Comparison of ENCODE assay signal across 10 mouse cellular contexts in the genomic region with DNA sequence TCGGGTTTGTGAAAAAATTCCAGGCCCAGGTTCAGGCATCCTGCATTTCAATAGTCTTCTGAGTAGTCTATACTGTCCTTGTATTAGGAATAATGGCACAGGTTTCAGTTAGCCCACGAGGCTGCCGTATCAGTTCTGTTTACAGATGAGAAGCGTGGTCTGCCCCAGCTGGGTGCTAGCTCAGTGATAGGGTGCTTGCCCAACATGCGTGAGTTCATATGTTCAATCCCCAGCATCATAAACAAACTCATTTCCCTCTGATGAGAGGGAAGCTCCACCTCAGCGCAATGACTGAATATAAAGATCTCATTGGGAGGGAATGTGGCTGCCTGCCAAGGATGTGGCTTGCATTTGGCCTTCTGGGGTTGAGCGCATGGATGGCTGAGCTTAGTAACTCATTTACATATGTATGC. TPM values are rescaled to one million over a fixed set of nuclear protein-coding genes. Genes with fewer than 3 reads are reported as not detected.
DNase-seq lines count a peak whose midpoint lies in the region; ATAC-seq and TF ChIP-seq lines count a peak whose summit lies in the region.
"Had no signal": no experiment of that assay in that cellular context is flagged by ENCODE, and none has a peak within 500 bp of the region (broad histone marks: within the 10 kb centered on the region; RNA-seq: fewer than 3 reads in every experiment).

No protein-coding gene starts in this region.

- no peaks in the 10 kb centered on the region for H3K27me3 ChIP-seq in lung, postnatal 0 days (replicated peaks; ENCODE audit: insufficient read depth, low read length)
- H3K27me3 ChIP-seq in hindbrain, embryonic 14.5 days (ENCODE audit: control insufficient read depth, insufficient read depth, low read length) = no peaks in the 10 kb centered on the region
- peaks cover 2% of the 10 kb centered on the region; the same call in 1 of the 2 replicates for H3K27me3 ChIP-seq in midbrain, embryonic 13.5 days
- H3K27me3 ChIP-seq: limb, embryonic 12.5 days had no signal

- TF ChIP-seq EP300 in lung, postnatal 0 days (IDR thresholded peaks at IDR 0.05) = no peak

- peak; percentile 29 to 30 for DNase-seq in cerebellum, adult 18-20 months
- no peak for DNase-seq in cerebellum, adult 11-12 months
- peak; percentile 50 for DNase-seq in lung, postnatal 0 days (ENCODE audit: low spot score)
- DNase-seq in lung, postnatal 25 days (ENCODE audit: low spot score) = no peak
- peak; percentile 75 for DNase-seq in hindbrain, embryonic 14.5 days (ENCODE audit: low spot score)
- DNase-seq in spleen, adult 18-20 months = no peak
- DNase-seq in heart, postnatal 36 days = no peak

- peak; percentile 41 for ATAC-seq in lung, postnatal 0 days
- peak; percentile 46; the same call in 1 of the 2 replicates for ATAC-seq in hindbrain, embryonic 14.5 days (ENCODE audit: low FRiP score)
- ATAC-seq in midbrain, embryonic 13.5 days = peak; percentile 65; the same call in 1 of the 2 replicates

- no peaks in the 10 kb centered on the region for H3K9me3 ChIP-seq in lung, postnatal 0 days (ENCODE audit: low read length)
- H3K9me3 ChIP-seq in hindbrain, embryonic 14.5 days (ENCODE audit: control insufficient read depth, low read length) = no peaks in the 10 kb centered on the region
- no peaks in the 10 kb centered on the region for H3K9me3 ChIP-seq in midbrain, embryonic 13.5 days
- H3K9me3 ChIP-seq: limb, embryonic 12.5 days had no signal

- H3K4me1 ChIP-seq in lung, postnatal 0 days (ENCODE audit: insufficient read depth, low read depth, low read length) = no peaks in the 10 kb centered on the region
- H3K4me1 ChIP-seq in hindbrain, embryonic 14.5 days (replicated peaks; ENCODE audit: control insufficient read depth, insufficient read depth, low read length) = peaks cover 20% of the 10 kb centered on the region
- H3K4me1 ChIP-seq in midbrain, embryonic 13.5 days (replicated peaks) = peaks cover 23% of the 10 kb centered on the region

- no peak overlapping the region for H3K4me2 ChIP-seq in lung, postnatal 0 days (replicated peaks; ENCODE audit: low read depth, low read length)
- no peak overlapping the region for H3K4me2 ChIP-seq in hindbrain, embryonic 14.5 days (replicated peaks)
- no peak overlapping the region for H3K4me2 ChIP-seq in midbrain, embryonic 13.5 days (replicated peaks)
- H3K4me2 ChIP-seq: limb, embryonic 12.5 days had no signal

- H3K4me3 ChIP-seq in lung, postnatal 0 days (ENCODE audit: low read depth, low read length) = no peak overlapping the region
- H3K4me3 ChIP-seq in hindbrain, embryonic 14.5 days (replicated peaks; ENCODE audit: low read length) = no peak overlapping the region
- H3K4me3 ChIP-seq in midbrain, embryonic 13.5 days (replicated peaks) = no peak overlapping the region
- H3K4me3 ChIP-seq: limb, embryonic 12.5 days had no signal

- H3K27ac ChIP-seq in lung, postnatal 0 days (ENCODE audit: low read length) = no peak overlapping the region
- H3K27ac ChIP-seq in hindbrain, embryonic 14.5 days = 0 out of 2 replicates have a peak overlapping the region, but pooled peaks have one; percentile 24
- H3K27ac ChIP-seq in midbrain, embryonic 13.5 days = peak overlapping the region; percentile 49
- H3K27ac ChIP-seq: limb, embryonic 12.5 days had no signal

- TF ChIP-seq CTCF in lung, postnatal 0 days (IDR thresholded peaks at IDR 0.05) = no peak

- 49% methylated on average over 7 of the region's 7 CpGs for WGBS in lung, postnatal 0 days
- 40% methylated on average over 7 of the region's 7 CpGs for WGBS in hindbrain, embryonic 14.5 days
- 54% methylated on average over 7 of the region's 7 CpGs for WGBS in midbrain, embryonic 13.5 days

- intact Hi-C loops in heart, postnatal 36 days (cut with DNase I) = no loop called here

- H3K9ac ChIP-seq in lung, postnatal 0 days (replicated peaks; ENCODE audit: low read depth) = no peak overlapping the region
- no peak overlapping the region for H3K9ac ChIP-seq in hindbrain, embryonic 14.5 days
- no peak overlapping the region for H3K9ac ChIP-seq in midbrain, embryonic 13.5 days (replicated peaks)
- H3K9ac ChIP-seq: limb, embryonic 12.5 days had no signal

- no peaks in the 10 kb centered on the region for H3K36me3 ChIP-seq in lung, postnatal 0 days (ENCODE audit: insufficient read depth, low read length)
- 0 out of 2 replicates have a peak, but pooled peaks cover 4% of the 10 kb centered on the region for H3K36me3 ChIP-seq in hindbrain, embryonic 14.5 days (replicated peaks; ENCODE audit: control insufficient read depth, insufficient read depth)
- H3K36me3 ChIP-seq in midbrain, embryonic 13.5 days = peaks cover 4% of the 10 kb centered on the region; the same call in 1 of the 2 replicates

RNA-seq across cellular contexts. Expression of a gene that starts 47.4 kb away (rescaled TPM):
- 10.0 and 10.5 TPM in 2 replicates for polyA plus RNA-seq in lung, postnatal 0 days (2015; fragmentation: Nextera tagmentation; extraction: Ambion mirVana)
- polyA plus RNA-seq in hindbrain, embryonic 14.5 days (2014; fragmentation: Nextera tagmentation; extraction: Ambion mirVana) = 11.9 and 14.3 TPM in 2 replicates
- 19.6 and 21.7 TPM in 2 replicates for polyA plus RNA-seq in midbrain, embryonic 13.5 days (2015; fragmentation: Nextera tagmentation; extraction: Ambion mirVana)
- 10 to 100 TPM; 10.8 to 14.9 TPM for total RNA-seq in heart, postnatal 36 days (2021)

RNA-seq across cellular contexts. Expression of a gene that starts 56.5 kb away (rescaled TPM):
- not detected in 2 replicates for polyA plus RNA-seq in lung, postnatal 0 days (2015; fragmentation: Nextera tagmentation; extraction: Ambion mirVana)
- 0.26 TPM in 1 of 2 replicates, not detected in the other for polyA plus RNA-seq in hindbrain, embryonic 14.5 days (2014; fragmentation: Nextera tagmentation; extraction: Ambion mirVana)
- 0.27 TPM in 1 of 2 replicates, not detected in the other for polyA plus RNA-seq in midbrain, embryonic 13.5 days (2015; fragmentation: Nextera tagmentation; extraction: Ambion mirVana)
- total RNA-seq in heart, postnatal 36 days (2021) = not detected
- polyA plus RNA-seq: limb, embryonic 12.5 days; stomach, embryonic 16.5 days had no signal

Comparison
In these comparisons a context has a peak if more than half of its experiments do, and no peak if none do; other contexts are left out.
1. DNase-seq: peak in cerebellum, adult 18-20 months (2 of 2), lung, postnatal 0 days (single experiment) and hindbrain, embryonic 14.5 days (single experiment); none in cerebellum, adult 11-12 months (single experiment), lung, postnatal 25 days (single experiment), spleen, adult 18-20 months (0 of 2) and heart, postnatal 36 days (0 of 2).
2. Peak in every context shown above with its lines, with median percentiles within 50 percentile points of each other: ATAC-seq.